Mouse (Mus musculus) left cerebral cortex, adult 11 months (tissue): ENCODE measurements around the gene Sftpd.
A peak's percentile ranks its signal among the peaks of the same experiment; 100 is the strongest.

Source experiments
- DNase-seq: peaks from one replicate; pipeline ENCODE4 v3.0.0; 2022; ENCODE audit warnings: low spot score

The Sftpd gene

DNA sequence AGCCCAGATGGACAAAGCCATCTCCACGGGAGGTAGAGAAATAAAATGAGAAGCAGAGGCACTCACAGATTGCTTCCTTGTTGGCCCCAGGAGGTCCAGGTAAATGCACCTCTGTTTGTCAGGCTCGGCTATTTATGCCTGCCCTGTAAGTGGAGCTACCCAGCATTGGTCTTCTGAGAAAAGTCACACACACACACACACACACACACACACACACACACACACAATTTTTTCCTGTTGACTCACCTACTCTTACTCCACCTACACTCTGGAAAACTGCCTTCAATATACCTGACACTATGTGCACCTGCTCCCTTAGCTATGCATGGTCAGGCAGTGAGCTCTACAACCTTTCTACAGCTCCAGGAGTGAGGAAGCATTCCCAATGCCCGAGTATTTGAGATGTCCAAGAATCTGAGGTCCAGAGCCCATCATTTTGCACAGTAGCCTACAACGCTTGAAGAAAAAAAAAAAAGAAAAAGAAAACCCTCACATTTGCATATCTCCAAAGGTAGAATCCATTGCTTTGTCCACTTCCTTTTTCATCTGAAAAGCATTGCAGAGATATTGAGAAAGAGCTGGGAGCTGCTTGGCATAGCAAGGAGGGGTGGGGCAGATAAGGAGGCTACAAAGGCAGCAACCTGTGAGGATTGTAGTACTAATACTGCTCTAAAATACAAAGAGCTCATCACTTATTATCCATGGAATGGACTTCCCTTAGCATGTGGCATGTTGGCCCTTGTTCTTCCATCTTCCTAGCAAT is at the start of gene Sftpd:
Gene Sftpd, minus strand, starts transcription at position 91 of the 763 bp plus-strand sequence.
- no peak for DNase-seq

DNA sequence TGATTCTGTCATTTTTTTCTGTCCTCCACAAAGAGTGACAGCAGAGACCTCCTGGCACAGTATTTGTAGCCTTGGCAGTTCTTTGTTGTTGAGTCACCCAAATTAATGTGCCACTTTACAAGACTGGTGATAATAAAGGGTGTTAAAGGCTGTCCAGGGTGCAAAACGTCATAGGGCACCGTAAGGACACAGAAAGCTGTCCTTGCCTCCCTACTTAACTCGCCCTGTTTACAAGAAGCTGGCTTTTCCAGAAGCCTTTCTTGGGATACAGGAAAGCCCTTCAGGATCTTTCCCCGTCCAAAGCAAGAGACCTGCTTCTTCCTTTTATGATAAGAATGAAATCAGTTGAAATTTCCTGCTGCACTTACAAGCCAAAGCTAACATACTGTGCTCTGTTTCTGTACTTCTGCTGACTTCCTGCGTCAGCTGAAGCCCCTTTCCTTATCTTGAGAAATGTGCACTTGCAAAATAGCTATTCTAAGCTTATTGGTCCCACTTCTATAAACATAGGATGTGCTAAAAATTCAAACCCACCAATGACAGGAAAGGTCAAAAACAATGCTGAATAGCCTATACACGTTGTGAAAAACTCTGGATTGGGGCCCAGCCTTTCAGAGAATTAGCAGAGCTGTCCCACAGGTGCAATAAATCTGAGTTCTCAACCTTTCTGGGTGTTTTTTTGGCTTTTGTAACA is 13.2 kb upstream of the Sftpd start:
- DNase-seq = no peak

DNA sequence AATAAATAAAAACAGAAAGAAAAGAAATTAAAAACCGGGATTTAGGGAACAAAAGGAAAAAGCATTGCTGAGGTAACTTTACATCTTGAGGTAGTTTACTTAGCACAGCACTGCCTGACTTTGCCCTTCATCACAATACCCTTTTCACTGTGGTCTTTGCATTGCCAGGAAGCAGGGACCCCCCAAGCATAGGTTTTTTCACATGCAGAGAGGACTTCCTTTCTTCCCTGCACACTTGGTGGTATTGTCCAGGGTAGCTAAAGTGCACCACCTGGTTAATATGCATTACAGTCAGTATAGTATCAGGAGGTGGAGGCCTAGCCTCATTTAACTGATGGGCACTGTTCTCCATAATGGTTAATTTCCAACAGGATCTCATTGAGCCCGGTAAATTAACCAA is 4.5 kb upstream of the Sftpd start:
- no peak for DNase-seq

- DNase-seq = no peak
Observed at GRCm38 (mm10) chr14:41174802-41175201, 10.1 kb downstream of the Sftpd start.

DNA sequence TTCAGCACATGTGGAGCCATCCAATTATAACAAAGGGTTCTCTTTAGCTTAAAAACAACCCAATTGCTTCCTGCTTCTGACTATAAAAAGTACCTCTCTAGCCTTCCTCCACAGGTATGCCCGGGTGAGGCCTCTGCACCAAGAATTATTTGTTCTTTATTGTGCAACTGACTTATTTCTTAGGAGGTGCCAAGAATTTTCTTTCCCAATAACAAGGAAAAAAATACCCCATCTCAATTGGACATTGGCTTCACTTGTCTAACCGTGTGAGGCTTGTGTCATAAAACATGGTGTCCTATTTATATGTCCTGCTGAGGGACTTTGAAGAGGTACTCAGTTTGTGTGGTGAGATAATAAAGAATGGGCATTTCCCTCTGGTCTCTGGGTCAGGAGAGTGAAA is 14.4 kb downstream of the Sftpd start:
- no peak for DNase-seq

GRCm38 (mm10) chr14:41168567-41168966 is 16.4 kb downstream of the Sftpd start:
- no peak for DNase-seq

- DNase-seq = no peak
Observed at GRCm38 (mm10) chr14:41167278-41167677, 17.7 kb downstream of the Sftpd start.

DNA sequence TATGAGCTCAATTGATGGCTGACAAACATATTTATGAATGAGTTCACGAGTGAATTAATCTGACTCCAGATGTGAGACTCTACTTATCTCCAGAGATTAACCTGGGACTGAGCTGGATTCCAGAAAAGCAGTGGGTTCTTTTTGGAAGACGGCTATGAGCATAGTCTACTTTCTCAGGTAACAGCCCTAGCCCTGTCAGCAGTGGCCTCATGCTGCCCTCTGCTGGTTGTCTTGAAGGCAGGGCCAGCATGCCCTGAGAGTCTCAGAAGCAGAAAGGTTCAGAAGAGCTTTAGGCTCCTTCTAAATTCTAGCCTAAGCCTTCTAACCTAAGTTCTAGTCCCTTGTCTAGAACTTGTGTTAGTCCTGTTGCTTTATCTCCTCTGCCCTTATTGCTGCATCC is 22.3 kb downstream of the Sftpd start:
- DNase-seq = peak; percentile 9

- no peak for DNase-seq
Observed at GRCm38 (mm10) chr14:41160743-41161142, 24.2 kb downstream of the Sftpd start.

DNA sequence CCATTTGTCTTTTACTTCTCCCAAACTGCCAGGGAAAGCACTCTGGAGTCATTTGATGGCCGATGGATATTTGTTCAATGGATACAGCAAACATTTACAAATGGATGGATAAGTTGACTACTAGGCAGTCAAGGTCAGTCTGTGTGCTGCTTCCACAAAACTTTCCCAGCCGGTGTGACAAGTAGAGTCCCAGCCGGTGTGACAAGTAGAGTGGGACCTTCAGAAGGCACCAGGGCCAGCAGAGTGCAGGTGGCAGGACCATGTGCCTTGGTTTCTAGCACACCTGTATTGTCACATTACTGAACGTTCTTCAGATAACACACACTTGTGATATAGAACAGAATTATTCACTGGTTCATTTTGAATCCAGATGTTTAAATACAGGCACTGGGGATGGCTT is 24.9 kb downstream of the Sftpd start:
- DNase-seq = no peak

GRCm38 (mm10) chr14:41151220-41151898 is 33.6 kb downstream of the Sftpd start, which contains the start of gene Mbl1:
Gene Mbl1 (plus strand): TSS chr14:41151458.
- DNase-seq = no peak

- DNase-seq = no peak
Observed at GRCm38 (mm10) chr14:41147356-41147755, 37.6 kb downstream of the Sftpd start.

- DNase-seq = no peak
Observed at GRCm38 (mm10) chr14:41146922-41147321, 38.0 kb downstream of the Sftpd start.

- DNase-seq = no peak
Observed at GRCm38 (mm10) chr14:41146035-41146434, 38.9 kb downstream of the Sftpd start.

GRCm38 (mm10) chr14:41140686-41141085 is 44.3 kb downstream of the Sftpd start:
- no peak for DNase-seq

GRCm38 (mm10) chr14:41137006-41137405 is 47.9 kb downstream of the Sftpd start:
- no peak for DNase-seq

DNA sequence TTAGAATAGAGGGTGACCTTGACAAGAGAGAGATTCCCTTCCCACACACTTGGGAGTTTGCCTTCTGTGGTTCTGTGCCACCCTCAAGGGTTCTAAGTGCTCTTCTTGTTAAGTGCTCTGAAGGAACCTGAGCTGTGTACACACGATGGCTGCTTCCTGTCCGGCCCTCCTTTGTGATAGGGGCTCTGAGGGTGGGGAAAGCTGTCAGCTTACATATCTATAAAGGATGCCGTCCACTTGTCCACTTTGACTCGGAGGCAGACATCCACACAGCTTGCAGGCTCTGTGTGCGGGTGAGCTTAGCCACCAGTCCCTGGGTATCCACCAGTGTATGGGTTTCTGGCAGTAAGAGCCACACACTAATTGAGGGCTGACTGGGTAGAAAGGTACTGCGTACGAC is 53.4 kb downstream of the Sftpd start, which contains the start of gene Sftpa1:
Gene Sftpa1, plus strand, starts transcription at position 243 of the 400 bp plus-strand sequence.
- no peak for DNase-seq

DNA sequence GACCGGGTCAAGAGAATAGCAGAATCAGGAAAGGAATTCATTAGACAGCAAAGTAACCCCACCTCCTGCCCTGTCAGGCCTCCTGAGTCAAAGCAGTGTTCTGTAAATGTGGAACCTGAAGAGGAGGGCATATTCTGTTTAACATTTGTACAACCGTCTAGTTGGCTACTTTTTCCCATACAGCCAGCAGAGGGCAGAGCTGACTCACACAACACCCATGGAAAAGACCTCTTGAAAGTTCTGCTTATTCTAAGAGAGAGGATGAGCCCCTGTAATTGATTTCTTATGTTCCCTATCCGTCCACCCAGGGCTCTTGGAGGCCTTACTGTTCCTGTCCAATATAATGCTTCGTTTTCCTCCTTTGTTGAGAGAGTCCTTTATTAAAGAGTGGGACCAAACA is 57.0 kb downstream of the Sftpd start:
- no peak for DNase-seq

DNA sequence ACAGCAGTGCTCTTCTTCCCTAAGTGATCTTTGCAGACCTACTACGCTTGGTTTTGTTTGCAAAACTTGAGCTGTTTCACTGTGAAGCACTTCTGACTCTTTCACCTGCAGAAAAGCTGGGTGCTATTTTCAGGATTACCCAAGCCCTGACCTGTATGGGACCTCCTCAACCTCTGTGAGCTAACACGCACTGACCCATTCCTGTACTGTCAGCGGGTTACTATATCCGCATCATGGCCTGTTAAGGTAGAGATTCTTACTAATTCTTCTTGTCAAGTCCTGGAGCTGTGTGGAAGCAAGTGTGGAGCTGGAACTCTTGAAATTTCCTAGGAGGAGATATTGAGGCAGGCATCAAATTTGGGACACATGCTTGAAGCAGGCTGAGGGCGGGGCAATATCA is 60.3 kb downstream of the Sftpd start:
- no peak for DNase-seq
